Mouse (Mus musculus): Measurements from ENCODE around the gene Arrdc2. TPM values are rescaled to one million over a fixed set of nuclear protein-coding genes. Genes with fewer than 3 reads are reported as not detected.
"Not testable (repeated sequence)": the region's sequence is repeated elsewhere in the genome, so short reads cannot be mapped to it uniquely, and the experiment has no call there.

The Arrdc2 gene
- polyA plus RNA-seq, 1 experiment from 2014 or later = 8.1 TPM

GRCm38 (mm10) chr8:70832371-70832770 lies 7.1 kb downstream of the Arrdc2 start:
- H3K9ac ChIP-seq = no peak overlapping the region

GRCm38 (mm10) chr8:70831517-70831916 lies 8.0 kb downstream of the Arrdc2 start:
- Histone ChIP-seq H3K4me2 (no peak overlapping the region), H3K36me3 (replicated peaks) (no peaks in the 10 kb centered on the region), H3K9ac (no peak overlapping the region), H3K9me3 (no peaks in the 10 kb centered on the region), H3K27ac (no peak overlapping the region), H3K27me3 (replicated peaks) (no peaks in the 10 kb centered on the region), H3K4me3 (no peak overlapping the region), H3K4me1 (no peaks in the 10 kb centered on the region)
- ATAC-seq (replicated peaks) = no peak
- WGBS = 86% methylated on average over 8 of the region's 8 CpGs

More at GRCm38 (mm10) chr8:70832371-70832770, 7.1 kb downstream of the Arrdc2 start:
- Histone ChIP-seq H3K27ac (no peak overlapping the region), H3K9me3 (no peaks in the 10 kb centered on the region), H3K4me3 (no peak overlapping the region), H3K27me3 (replicated peaks) (no peaks in the 10 kb centered on the region), H3K4me2 (no peak overlapping the region), H3K36me3 (replicated peaks) (no peaks in the 10 kb centered on the region), H3K4me1 (no peaks in the 10 kb centered on the region)
- 64% methylated on average over 11 of the region's 11 CpGs for WGBS
- ATAC-seq (replicated peaks) = no peak

DNA sequence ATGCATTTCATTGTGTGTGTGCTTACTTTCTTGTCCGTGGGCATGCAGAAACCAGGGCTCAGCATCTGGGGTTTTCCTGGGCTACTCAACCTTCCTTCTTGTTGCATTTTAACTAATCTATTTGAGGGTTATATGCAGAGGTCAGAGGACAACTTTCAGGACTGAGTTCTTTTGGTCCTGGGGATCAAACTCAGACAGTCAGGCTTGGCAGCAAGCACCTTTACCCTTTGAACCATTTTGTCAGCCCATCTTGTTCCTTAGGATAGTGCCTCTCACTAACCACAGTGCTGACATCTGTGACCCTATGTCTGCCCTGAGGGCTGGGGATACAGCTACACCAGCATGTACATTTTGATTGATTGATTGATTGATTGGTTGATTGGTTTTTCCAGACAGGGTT lies 11.7 kb downstream of the Arrdc2 start:
- H3K4me1 ChIP-seq = no peaks in the 10 kb centered on the region
- no peak overlapping the region for H3K27ac ChIP-seq
- H3K4me2 ChIP-seq = no peak overlapping the region
- 88% methylated on average over 1 of the region's 1 CpGs for WGBS
- H3K36me3 ChIP-seq (replicated peaks) = no peaks in the 10 kb centered on the region
- H3K4me3 ChIP-seq = no peak overlapping the region
- H3K27me3 ChIP-seq (replicated peaks) = no peaks in the 10 kb centered on the region
- H3K9me3 ChIP-seq = no peaks in the 10 kb centered on the region
- no peak overlapping the region for H3K9ac ChIP-seq
- no peak for ATAC-seq (replicated peaks)

GRCm38 (mm10) chr8:70827010-70827409 lies 12.5 kb downstream of the Arrdc2 start:
- no peaks in the 10 kb centered on the region for H3K27me3 ChIP-seq (replicated peaks)
- H3K36me3 ChIP-seq (replicated peaks) = no peaks in the 10 kb centered on the region
- WGBS = 96% methylated on average over 2 of the region's 2 CpGs
- H3K27ac ChIP-seq = no peak overlapping the region
- no peak overlapping the region for H3K4me3 ChIP-seq
- no peak for ATAC-seq (replicated peaks)
- H3K4me1 ChIP-seq = no peaks in the 10 kb centered on the region
- no peaks in the 10 kb centered on the region for H3K9me3 ChIP-seq
- no peak overlapping the region for H3K9ac ChIP-seq
- no peak overlapping the region for H3K4me2 ChIP-seq

GRCm38 (mm10) chr8:70825816-70826215 lies 13.7 kb downstream of the Arrdc2 start:
- WGBS = 87% methylated on average over 8 of the region's 8 CpGs

GRCm38 (mm10) chr8:70823802-70824201 lies 15.7 kb downstream of the Arrdc2 start:
- Histone ChIP-seq H3K9me3 (no peaks in the 10 kb centered on the region), H3K4me3 (no peak overlapping the region), H3K27me3 (replicated peaks) (peaks cover 10% of the 10 kb centered on the region), H3K27ac (no peak overlapping the region), H3K9ac (no peak overlapping the region), H3K36me3 (replicated peaks) (no peaks in the 10 kb centered on the region), H3K4me1 (no peaks in the 10 kb centered on the region), H3K4me2 (no peak overlapping the region)
- 88% methylated on average over 7 of the region's 7 CpGs for WGBS
- no peak for ATAC-seq (replicated peaks)

More at GRCm38 (mm10) chr8:70825816-70826215, 13.7 kb downstream of the Arrdc2 start:
- Histone ChIP-seq H3K36me3 (replicated peaks) (no peaks in the 10 kb centered on the region), H3K4me1 (no peaks in the 10 kb centered on the region), H3K9ac (no peak overlapping the region), H3K9me3 (no peaks in the 10 kb centered on the region), H3K27ac (no peak overlapping the region), H3K4me3 (no peak overlapping the region), H3K27me3 (replicated peaks) (peaks cover 5% of the 10 kb centered on the region; the same call in 1 of the 2 replicates), H3K4me2 (no peak overlapping the region)
- ATAC-seq (replicated peaks) = no peak

- H3K4me1 ChIP-seq; H3K4me3 ChIP-seq; H3K36me3 ChIP-seq (replicated peaks); H3K9me3 ChIP-seq; H3K4me2 ChIP-seq; ATAC-seq (replicated peaks); H3K9ac ChIP-seq; H3K27me3 ChIP-seq (replicated peaks); H3K27ac ChIP-seq: not testable (repeated sequence)
- WGBS = 84% methylated on average over 3 of the region's 3 CpGs
Measured at GRCm38 (mm10) chr8:70822594-70822993, 16.9 kb downstream of the Arrdc2 start.

- 50% methylated on average over 11 of the region's 11 CpGs for WGBS
- H3K9me3 ChIP-seq = no peaks in the 10 kb centered on the region
- peaks cover 10% of the 10 kb centered on the region for H3K27me3 ChIP-seq (replicated peaks)
- no peak overlapping the region for H3K4me2 ChIP-seq
- no peak overlapping the region for H3K9ac ChIP-seq
- H3K4me3 ChIP-seq = no peak overlapping the region
- H3K36me3 ChIP-seq (replicated peaks) = no peaks in the 10 kb centered on the region
- no peak for ATAC-seq (replicated peaks)
- H3K4me1 ChIP-seq = peaks cover under 1% of the 10 kb centered on the region; the same call in 1 of the 2 replicates
- no peak overlapping the region for H3K27ac ChIP-seq
Measured at GRCm38 (mm10) chr8:70821992-70822391, 17.5 kb downstream of the Arrdc2 start.

- Histone ChIP-seq H3K9ac (no peak overlapping the region), H3K9me3 (no peaks in the 10 kb centered on the region), H3K27me3 (replicated peaks) (peaks cover 13% of the 10 kb centered on the region), H3K4me1 (peaks cover 5% of the 10 kb centered on the region; the same call in 1 of the 2 replicates), H3K36me3 (replicated peaks) (no peaks in the 10 kb centered on the region), H3K4me2 (no peak overlapping the region), H3K4me3 (no peak overlapping the region), H3K27ac (no peak overlapping the region)
- peak; percentile 30; the same call in 1 of the 2 replicates for ATAC-seq (replicated peaks)
- 18% methylated on average over 30 of the region's 30 CpGs for WGBS
Measured at GRCm38 (mm10) chr8:70821399-70821962, 18.0 kb downstream of the Arrdc2 start.

DNA sequence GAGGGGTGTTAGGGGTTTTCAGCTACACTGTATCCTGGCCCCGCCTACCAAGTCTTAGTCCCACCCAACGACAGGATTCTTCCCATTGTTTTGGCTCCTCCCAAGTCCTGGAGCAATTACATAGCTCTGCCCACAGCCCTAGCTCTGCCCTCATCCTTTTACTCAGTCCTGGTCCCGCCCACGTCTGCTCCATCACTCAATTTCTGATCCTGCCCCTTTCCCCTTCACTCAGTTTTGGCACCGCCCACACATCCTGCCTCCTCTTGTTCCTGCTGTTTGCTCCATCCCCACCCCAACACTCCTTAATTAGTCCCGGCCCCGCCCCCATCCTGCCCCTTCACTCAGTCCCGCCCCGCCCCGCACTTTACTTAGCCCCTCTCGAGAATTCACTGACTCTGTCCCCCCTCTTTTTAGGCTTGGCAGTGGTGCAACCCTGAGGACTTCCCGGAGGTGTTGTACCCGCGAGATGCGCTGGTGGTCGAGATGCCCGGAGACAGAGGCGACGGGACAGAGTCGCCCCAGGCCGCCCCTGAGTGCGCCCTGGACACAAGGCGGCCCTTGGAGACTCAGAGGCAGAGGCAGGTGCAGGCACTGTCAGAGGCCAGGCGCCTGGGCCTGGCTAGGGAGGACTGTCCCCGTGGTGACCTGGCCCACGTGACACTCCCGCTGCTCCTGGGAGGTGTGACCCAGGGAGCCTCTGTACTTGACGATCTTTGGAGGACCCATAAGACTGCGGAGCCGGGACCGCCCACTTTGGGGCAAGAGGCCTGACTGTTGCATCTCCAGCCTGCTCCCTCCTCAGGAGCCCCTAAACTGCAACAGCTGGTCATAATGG lies 19.2 kb downstream of the Arrdc2 start:
- no peak overlapping the region for H3K4me2 ChIP-seq
- no peaks in the 10 kb centered on the region for H3K36me3 ChIP-seq (replicated peaks)
- H3K9ac ChIP-seq = no peak overlapping the region
- peaks cover 5% of the 10 kb centered on the region; the same call in 1 of the 2 replicates for H3K4me1 ChIP-seq
- H3K9me3 ChIP-seq = no peaks in the 10 kb centered on the region
- peaks cover 25% of the 10 kb centered on the region for H3K27me3 ChIP-seq (replicated peaks)
- WGBS = 4% methylated on average over 31 of the region's 31 CpGs
- no peak overlapping the region for H3K27ac ChIP-seq
- H3K4me3 ChIP-seq = no peak overlapping the region
- peak; percentile 25; the same call in 1 of the 2 replicates for ATAC-seq (replicated peaks)

DNA sequence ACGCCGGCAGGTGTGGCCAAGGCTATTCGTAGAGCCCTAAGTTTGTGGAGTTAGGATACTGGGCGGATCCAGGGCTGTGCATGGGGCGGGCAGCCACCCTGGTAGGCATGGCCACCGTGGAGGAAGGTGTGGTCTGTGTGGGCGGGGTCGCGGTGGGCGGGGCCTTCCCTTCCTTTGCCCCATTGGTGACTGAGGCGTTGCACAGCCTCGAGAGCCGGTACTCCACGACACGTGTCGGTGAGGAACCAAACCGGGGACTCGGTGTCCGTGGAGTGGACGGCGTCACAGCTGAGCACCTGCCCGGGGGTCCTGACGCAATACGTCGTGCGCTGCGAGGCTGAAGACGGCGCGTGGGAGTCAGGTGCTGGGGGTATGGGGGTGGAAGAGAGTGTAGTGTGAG lies 22.8 kb downstream of the Arrdc2 start:
- no peak for ATAC-seq (replicated peaks)
- Histone ChIP-seq H3K27ac (no peak overlapping the region), H3K4me3 (no peak overlapping the region), H3K36me3 (replicated peaks) (no peaks in the 10 kb centered on the region), H3K9me3 (no peaks in the 10 kb centered on the region), H3K27me3 (replicated peaks) (peaks cover 31% of the 10 kb centered on the region), H3K4me2 (peak overlapping the region; percentile 34), H3K9ac (no peak overlapping the region), H3K4me1 (peaks cover 5% of the 10 kb centered on the region; the same call in 1 of the 2 replicates)
- 11% methylated on average over 30 of the region's 30 CpGs for WGBS

DNA sequence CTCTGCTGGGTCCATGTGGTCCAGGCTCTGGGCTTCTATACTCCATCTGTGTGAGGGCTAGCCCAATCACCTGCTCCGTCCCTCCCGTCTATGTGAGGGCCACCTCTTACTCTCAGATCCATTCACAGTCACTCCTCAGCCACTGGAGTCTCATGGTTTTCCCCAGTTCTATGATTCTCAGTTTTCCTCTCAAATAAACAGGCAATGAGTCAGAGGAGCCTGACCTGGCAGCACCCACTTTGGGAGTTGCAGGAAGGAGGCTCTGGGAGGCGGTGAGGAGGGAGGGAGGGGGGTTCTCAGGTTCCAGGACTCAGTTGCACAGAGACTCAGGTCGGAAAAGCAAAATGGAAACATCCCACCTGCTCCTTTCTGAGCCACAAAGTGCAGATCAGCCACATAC lies 26.6 kb downstream of the Arrdc2 start:
- Histone ChIP-seq H3K27ac (no peak overlapping the region), H3K27me3 (replicated peaks) (peaks cover 22% of the 10 kb centered on the region), H3K9me3 (no peaks in the 10 kb centered on the region), H3K36me3 (replicated peaks) (no peaks in the 10 kb centered on the region), H3K4me3 (no peak overlapping the region), H3K4me1 (peaks cover 5% of the 10 kb centered on the region; the same call in 1 of the 2 replicates), H3K9ac (no peak overlapping the region), H3K4me2 (no peak overlapping the region)
- 62% methylated on average over 4 of the region's 4 CpGs for WGBS
- no peak for ATAC-seq (replicated peaks)

Data from midbrain, embryonic 15.5 days (tissue).